Mouse (Mus musculus): ENCODE measurements around the gene Adprh. TPM values are rescaled to one million over a fixed set of nuclear protein-coding genes. Genes with fewer than 3 reads are reported as not detected.
"Not testable (repeated sequence)": the region's sequence is repeated elsewhere in the genome, so short reads cannot be mapped to it uniquely, and the experiment has no call there.

The Adprh gene
- polyA plus RNA-seq, 1 experiment from 2014 or later, result 81.1 TPM

DNA sequence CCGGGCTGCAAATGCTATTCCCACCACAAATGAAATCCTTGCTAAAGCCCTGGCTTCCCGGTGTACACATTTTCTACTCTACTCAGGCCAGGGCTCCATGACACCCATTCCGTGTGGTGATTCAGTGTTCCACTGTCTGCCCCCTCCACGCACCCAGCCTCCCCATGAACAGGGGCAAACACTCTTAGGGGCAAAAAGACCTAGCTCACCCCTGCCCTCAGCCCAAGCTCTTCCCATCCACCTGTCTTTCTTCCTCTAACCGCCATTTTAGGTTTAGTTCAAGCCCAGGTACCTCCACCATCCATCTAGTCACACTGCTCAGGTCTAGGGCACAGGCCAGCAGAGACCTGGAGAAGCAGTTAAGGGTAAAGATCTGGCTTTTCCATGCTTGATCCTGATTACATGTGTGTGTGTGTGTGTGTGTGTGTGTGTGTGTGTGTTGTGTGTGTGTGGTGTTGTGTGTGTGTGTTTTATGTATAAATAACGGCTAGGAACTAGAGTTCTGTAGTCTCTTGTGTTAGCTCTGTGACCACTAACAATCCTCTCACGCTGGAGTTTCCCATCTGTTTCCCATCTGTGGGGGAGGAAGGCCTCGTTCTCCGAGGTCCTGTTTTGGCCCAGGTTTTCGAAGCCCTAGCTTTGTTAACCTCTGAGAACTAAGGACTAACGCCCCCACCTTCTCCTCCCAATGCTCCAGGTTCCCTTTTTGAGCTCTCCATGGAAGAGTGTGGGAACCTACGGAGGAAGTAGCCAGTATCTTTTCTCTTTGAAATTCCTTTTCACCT is 890 bp downstream of the Adprh start:
- 41% methylated on average over 12 of the region's 12 CpGs for WGBS
- Histone ChIP-seq H3K4me1 (replicated peaks) (peaks cover 12% of the 10 kb centered on the region), H3K4me3 (peak overlapping the region; percentile 89), H3K9me3 (replicated peaks) (no peaks in the 10 kb centered on the region), H3K9ac (peak overlapping the region; percentile 98), H3K27me3 (no peaks in the 10 kb centered on the region), H3K36me3 (peaks cover 29% of the 10 kb centered on the region), H3K4me2 (peak overlapping the region; percentile 66), H3K27ac (peak overlapping the region; percentile 96)
- no peak for ATAC-seq (replicated peaks; ENCODE audit: insufficient number of reproducible peaks, insufficient read depth, low FRiP score, low read depth)

DNA sequence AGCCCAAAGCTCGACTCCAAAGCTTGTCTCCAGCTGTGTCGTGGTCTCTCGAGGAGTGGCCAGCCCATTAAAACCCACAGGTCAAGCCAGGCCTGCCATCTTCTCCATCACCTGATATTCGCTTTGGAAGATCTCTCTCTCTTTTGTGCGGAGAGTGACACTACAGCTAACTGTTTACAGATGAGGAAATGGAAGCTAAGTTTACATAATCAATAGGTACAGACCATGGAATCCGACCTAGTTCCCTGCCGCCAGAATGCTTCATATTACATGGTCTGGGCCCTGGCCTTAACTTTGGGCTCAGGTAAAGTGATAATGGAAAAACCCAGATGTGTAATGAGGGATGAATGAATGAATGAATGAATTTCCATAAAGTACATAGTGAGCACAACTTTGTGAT is 1.8 kb downstream of the Adprh start:
- Histone ChIP-seq H3K9ac (no peak overlapping the region), H3K27me3 (no peaks in the 10 kb centered on the region), H3K4me3 (no peak overlapping the region), H3K9me3 (replicated peaks) (no peaks in the 10 kb centered on the region), H3K27ac (no peak overlapping the region), H3K4me1 (replicated peaks) (peaks cover 12% of the 10 kb centered on the region), H3K4me2 (no peak overlapping the region), H3K36me3 (peaks cover 38% of the 10 kb centered on the region)
- WGBS, result 88% methylated on average over 7 of the region's 7 CpGs
- no peak for ATAC-seq (replicated peaks; ENCODE audit: insufficient number of reproducible peaks, insufficient read depth, low FRiP score, low read depth)

DNA sequence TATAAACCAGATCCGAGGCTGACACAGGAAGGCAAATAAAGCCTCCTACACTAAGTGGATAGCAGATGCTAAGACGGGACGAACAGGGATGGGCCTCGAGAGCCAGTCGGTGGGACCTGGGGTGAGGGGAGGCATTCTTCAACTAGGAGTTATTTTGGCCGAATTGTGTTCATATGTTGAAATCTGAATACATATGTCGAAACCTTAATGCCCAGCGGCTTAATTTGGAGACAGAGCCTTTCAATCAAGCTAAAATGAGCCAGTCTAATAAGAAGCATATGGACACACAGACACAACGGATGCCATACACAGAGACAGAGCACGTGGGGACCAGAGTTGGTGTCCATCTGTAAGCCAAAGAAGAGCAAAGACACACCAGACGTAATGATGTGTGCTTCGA is 4.0 kb downstream of the Adprh start:
- no peak overlapping the region for H3K4me2 ChIP-seq
- no peaks in the 10 kb centered on the region for H3K27me3 ChIP-seq
- H3K9ac ChIP-seq, result no peak overlapping the region
- H3K27ac ChIP-seq, result no peak overlapping the region
- WGBS, result 92% methylated on average over 12 of the region's 12 CpGs
- no peak for ATAC-seq (replicated peaks; ENCODE audit: insufficient number of reproducible peaks, insufficient read depth, low FRiP score, low read depth)
- H3K4me1 ChIP-seq (replicated peaks), result peaks cover 12% of the 10 kb centered on the region
- H3K9me3 ChIP-seq (replicated peaks), result no peaks in the 10 kb centered on the region
- peaks cover 56% of the 10 kb centered on the region for H3K36me3 ChIP-seq
- no peak overlapping the region for H3K4me3 ChIP-seq

DNA sequence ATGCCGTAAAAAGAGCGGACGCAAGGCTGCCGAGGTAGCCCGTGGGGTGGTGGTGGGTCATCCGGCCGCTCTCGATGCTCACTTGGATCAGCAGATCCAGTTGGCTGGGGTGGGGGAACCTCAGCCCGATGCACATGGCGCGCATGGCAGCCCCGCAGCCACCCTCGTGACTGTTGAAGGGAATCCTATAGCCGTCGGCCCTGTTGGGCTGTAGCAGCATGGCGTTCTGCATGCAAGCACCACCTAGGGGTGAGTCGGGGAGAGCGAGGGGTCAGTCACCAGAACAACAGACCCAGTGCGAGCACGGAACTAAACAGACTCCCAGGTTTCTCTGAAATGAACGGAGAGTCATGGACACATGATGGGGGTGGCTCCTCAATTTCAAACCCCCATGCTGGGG is 5.1 kb downstream of the Adprh start:
- Histone ChIP-seq H3K9ac (no peak overlapping the region), H3K4me2 (no peak overlapping the region), H3K4me3 (no peak overlapping the region), H3K9me3 (replicated peaks) (no peaks in the 10 kb centered on the region), H3K4me1 (replicated peaks) (peaks cover 9% of the 10 kb centered on the region), H3K36me3 (peaks cover 56% of the 10 kb centered on the region), H3K27me3 (no peaks in the 10 kb centered on the region), H3K27ac (no peak overlapping the region)
- WGBS, result 84% methylated on average over 21 of the region's 21 CpGs
- ATAC-seq (replicated peaks; ENCODE audit: insufficient number of reproducible peaks, insufficient read depth, low FRiP score, low read depth), result no peak

DNA sequence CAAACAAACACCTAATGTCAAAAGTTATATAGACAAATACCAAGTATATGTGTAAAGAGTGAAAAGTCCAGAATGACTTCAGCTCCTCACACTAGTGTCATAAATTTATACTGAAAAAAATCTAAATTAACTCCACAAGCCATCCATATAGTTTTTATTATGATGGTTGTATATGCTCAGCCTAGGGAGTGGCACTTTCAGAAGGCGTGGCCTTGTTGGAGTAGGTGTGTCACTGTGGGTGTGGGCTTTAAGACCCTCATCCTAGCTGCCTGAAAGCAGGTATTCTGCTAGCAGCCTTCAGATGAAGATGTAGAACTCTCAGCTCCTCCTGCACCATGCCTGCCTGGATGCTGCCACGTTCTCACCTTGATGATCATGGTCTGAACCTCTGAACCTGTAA is 6.4 kb downstream of the Adprh start:
- H3K27ac ChIP-seq; H3K4me3 ChIP-seq; H3K9me3 ChIP-seq (replicated peaks); H3K4me1 ChIP-seq (replicated peaks); H3K27me3 ChIP-seq; H3K9ac ChIP-seq; H3K4me2 ChIP-seq; ATAC-seq (replicated peaks; ENCODE audit: insufficient number of reproducible peaks, insufficient read depth, low FRiP score, low read depth): not testable (repeated sequence)
- peaks cover 56% of the 10 kb centered on the region for H3K36me3 ChIP-seq
- 94% methylated on average over 2 of the region's 2 CpGs for WGBS

DNA sequence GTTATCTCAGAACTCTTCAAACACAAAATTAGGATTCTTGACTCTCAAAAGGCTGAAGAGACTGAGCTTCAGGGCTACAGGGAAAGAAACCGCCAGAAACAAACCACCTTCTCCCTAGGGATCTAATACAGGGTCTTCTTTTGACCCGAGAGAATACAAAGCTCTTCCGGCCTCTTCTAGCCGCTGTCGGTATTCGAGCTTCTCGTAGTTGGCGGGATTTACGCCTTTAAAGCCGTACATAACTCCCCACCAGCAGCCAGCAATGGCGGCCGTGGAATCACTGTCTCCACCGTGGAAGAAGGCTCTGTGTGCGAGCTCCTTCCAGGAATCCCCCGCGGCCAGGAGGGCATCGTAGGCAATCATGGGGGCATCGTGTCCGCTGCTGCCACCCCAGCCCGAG is 6.9 kb downstream of the Adprh start:
- no peak overlapping the region for H3K4me3 ChIP-seq
- no peak overlapping the region for H3K4me2 ChIP-seq
- H3K9me3 ChIP-seq (replicated peaks), result no peaks in the 10 kb centered on the region
- no peaks in the 10 kb centered on the region for H3K27me3 ChIP-seq
- ATAC-seq (replicated peaks; ENCODE audit: insufficient number of reproducible peaks, insufficient read depth, low FRiP score, low read depth), result no peak
- peaks cover 56% of the 10 kb centered on the region for H3K36me3 ChIP-seq
- H3K27ac ChIP-seq, result no peak overlapping the region
- no peak overlapping the region for H3K9ac ChIP-seq
- no peaks in the 10 kb centered on the region for H3K4me1 ChIP-seq (replicated peaks)
- WGBS, result 93% methylated on average over 20 of the region's 20 CpGs

DNA sequence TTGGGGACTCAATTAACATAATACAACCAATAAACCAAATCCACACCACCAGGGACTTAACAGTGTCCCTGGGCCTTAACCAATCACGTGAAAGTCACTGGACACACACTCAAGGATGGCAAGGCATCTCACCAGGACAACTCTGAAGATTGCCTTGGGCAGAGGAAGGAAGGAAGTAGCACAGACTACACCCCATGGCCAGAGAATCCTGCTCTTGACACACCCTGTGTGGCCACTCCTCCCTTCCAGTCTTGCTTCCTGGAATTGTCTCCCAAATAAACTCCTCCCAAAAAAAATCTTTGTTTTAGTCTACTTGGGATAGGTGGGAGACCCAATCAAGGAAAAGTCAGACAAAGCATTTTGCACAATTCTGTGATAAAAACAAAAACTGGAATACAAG is 7.5 kb downstream of the Adprh start:
- Histone ChIP-seq H3K27ac (no peak overlapping the region), H3K27me3 (no peaks in the 10 kb centered on the region), H3K4me2 (no peak overlapping the region), H3K4me1 (replicated peaks) (no peaks in the 10 kb centered on the region), H3K36me3 (peaks cover 53% of the 10 kb centered on the region), H3K9me3 (replicated peaks) (no peaks in the 10 kb centered on the region), H3K9ac (no peak overlapping the region), H3K4me3 (no peak overlapping the region)
- ATAC-seq (replicated peaks; ENCODE audit: insufficient number of reproducible peaks, insufficient read depth, low FRiP score, low read depth), result no peak
- 91% methylated on average over 1 of the region's 1 CpGs for WGBS

DNA sequence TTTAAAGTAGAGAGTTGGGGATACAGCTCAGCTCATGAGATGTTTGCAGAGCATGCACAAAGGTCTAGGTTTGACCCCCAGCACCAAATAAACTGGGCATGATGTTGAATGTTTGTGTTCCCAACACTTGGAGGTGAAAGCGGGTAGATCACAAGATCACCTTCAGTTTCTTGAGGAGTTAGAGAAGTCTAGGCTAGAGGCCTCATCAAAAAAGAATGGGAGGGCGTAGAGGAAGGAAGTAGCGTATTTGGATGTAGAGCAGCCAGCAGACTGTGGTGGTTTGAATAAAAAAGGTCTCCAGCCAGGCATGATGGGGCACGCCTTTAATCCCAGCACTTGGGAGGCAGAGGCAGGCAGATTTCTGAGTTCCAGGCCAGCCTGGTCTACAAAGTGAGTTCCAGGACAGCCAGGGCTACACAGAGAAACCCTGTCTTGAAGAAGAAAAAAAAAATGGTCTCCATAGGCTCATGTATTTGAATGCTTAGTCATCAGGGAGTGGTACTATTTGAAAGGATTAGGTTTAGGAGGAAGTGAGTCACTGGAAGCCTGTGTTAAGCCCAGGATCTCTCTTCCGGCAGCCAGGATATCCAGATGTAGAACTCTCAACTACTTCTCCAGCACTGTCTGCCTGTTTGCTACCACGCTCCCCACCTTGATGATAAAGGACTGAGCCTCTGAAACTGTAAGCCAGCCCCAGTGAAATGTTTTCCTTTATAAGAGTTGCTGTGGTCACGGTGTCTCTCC is 8.6 kb downstream of the Adprh start:
- no peak overlapping the region for H3K27ac ChIP-seq
- no peak overlapping the region for H3K9ac ChIP-seq
- peaks cover 47% of the 10 kb centered on the region for H3K36me3 ChIP-seq
- H3K4me1 ChIP-seq (replicated peaks), result no peaks in the 10 kb centered on the region
- H3K4me2 ChIP-seq, result no peak overlapping the region
- no peak for ATAC-seq (replicated peaks; ENCODE audit: insufficient number of reproducible peaks, insufficient read depth, low FRiP score, low read depth)
- H3K27me3 ChIP-seq, result no peaks in the 10 kb centered on the region
- H3K9me3 ChIP-seq (replicated peaks), result no peaks in the 10 kb centered on the region
- H3K4me3 ChIP-seq, result no peak overlapping the region
- 94% methylated on average over 7 of the region's 7 CpGs for WGBS

DNA sequence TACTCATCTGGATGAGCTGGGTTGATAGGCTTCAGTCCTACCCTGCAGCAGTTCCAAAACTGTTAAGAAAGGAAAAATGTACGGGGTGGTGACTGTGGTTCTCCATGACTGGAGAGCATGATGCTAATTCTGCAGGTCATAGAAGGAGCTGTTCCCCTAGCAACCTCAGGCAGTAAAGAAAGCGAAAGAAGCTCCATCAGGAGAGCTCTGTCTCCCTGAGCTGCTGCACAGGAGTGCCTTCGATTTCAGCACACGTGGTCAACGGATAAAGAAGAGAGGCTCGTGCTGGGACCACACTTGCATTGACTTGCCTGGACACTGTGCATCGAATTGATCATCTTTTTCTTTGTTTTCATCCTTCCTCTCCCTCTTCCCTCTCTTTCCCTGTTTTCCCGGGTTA is 10.3 kb downstream of the Adprh start:
- H3K36me3 ChIP-seq, result peaks cover 33% of the 10 kb centered on the region
- no peaks in the 10 kb centered on the region for H3K4me1 ChIP-seq (replicated peaks)
- no peak overlapping the region for H3K27ac ChIP-seq
- no peaks in the 10 kb centered on the region for H3K27me3 ChIP-seq
- 78% methylated on average over 8 of the region's 8 CpGs for WGBS
- ATAC-seq (replicated peaks; ENCODE audit: insufficient number of reproducible peaks, insufficient read depth, low FRiP score, low read depth), result no peak
- H3K9me3 ChIP-seq (replicated peaks), result no peaks in the 10 kb centered on the region
- H3K4me3 ChIP-seq, result no peak overlapping the region
- no peak overlapping the region for H3K9ac ChIP-seq
- no peak overlapping the region for H3K4me2 ChIP-seq

DNA sequence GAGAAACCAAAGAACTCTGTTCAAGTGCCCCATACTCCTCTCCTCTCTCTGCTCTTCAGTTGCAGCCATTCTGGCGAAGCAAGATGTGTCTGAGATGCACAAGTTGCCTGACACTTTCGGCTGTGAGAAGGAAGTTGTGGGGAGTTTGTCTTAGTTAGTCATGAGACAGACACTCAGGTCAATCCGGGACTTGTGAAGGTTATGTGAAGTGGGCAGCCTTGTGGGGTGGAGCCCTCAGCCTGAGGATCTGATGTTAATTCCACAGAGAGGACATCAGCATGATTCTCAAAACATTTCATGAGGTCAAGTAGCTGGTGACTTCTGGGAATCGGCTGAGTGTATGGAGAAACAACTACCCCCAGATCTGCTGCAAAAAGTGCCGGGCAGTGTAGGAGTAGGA is 10.9 kb downstream of the Adprh start:
- ATAC-seq (replicated peaks; ENCODE audit: insufficient number of reproducible peaks, insufficient read depth, low FRiP score, low read depth), result no peak
- WGBS, result 77% methylated on average over 5 of the region's 5 CpGs

DNA sequence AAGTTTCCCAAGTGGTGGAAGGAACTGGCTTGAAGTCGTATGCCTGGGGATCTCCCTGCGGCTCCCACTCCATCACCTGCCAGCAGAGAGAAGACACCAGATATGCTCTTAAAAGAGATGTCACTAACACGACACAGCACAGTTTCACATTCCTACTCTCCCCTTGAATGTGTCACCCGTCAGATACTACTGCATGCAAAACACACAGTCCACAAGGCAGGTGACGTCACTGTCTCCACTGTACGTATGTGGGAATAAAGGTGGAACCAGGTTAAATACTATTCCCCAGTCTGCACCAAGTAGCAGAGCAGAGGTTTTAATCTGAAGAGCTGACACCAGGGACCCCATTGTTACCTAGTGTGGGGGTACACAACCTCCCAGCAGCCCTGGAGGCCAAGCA is 12.1 kb downstream of the Adprh start:
- no peak for ATAC-seq (replicated peaks; ENCODE audit: insufficient number of reproducible peaks, insufficient read depth, low FRiP score, low read depth)
- Histone ChIP-seq H3K4me3 (no peak overlapping the region), H3K9me3 (replicated peaks) (no peaks in the 10 kb centered on the region), H3K4me1 (replicated peaks) (no peaks in the 10 kb centered on the region), H3K27me3 (no peaks in the 10 kb centered on the region), H3K27ac (no peak overlapping the region), H3K9ac (no peak overlapping the region), H3K4me2 (no peak overlapping the region), H3K36me3 (peaks cover 15% of the 10 kb centered on the region)
- 54% methylated on average over 6 of the region's 6 CpGs for WGBS

More for the DNA sequence above, 10.9 kb downstream of the Adprh start:
- H3K36me3 ChIP-seq, result peaks cover 27% of the 10 kb centered on the region
- no peaks in the 10 kb centered on the region for H3K4me1 ChIP-seq (replicated peaks)
- no peak overlapping the region for H3K27ac ChIP-seq
- no peaks in the 10 kb centered on the region for H3K9me3 ChIP-seq (replicated peaks)
- H3K4me3 ChIP-seq, result no peak overlapping the region
- no peaks in the 10 kb centered on the region for H3K27me3 ChIP-seq
- no peak overlapping the region for H3K9ac ChIP-seq
- H3K4me2 ChIP-seq, result no peak overlapping the region

DNA sequence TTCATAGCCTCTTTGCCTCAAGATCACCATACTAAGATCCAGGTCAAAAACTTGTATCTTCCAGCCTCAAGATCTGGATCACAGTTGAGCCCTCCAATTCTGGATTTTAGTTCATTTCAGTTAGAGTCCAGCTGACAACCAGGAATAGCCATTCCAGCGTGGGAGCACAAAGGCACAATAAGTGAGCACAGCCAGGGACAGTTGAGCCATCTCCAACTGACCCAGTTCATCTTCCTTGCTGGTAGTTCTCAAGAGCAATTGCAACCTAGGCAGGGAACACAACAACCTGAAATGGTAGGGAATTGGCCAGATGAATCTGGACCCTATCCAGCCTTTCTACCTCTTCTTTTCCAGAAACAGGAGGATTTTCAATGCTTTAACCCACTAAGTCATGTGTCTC is 13.3 kb downstream of the Adprh start:
- H3K27me3 ChIP-seq, result no peaks in the 10 kb centered on the region
- H3K4me1 ChIP-seq (replicated peaks), result no peaks in the 10 kb centered on the region
- no peak overlapping the region for H3K27ac ChIP-seq
- ATAC-seq (replicated peaks; ENCODE audit: insufficient number of reproducible peaks, insufficient read depth, low FRiP score, low read depth), result no peak
- H3K4me3 ChIP-seq, result no peak overlapping the region
- H3K9ac ChIP-seq, result no peak overlapping the region
- peaks cover 3% of the 10 kb centered on the region; the same call in 1 of the 2 replicates for H3K36me3 ChIP-seq
- WGBS, result 73% methylated on average over 1 of the region's 1 CpGs
- H3K9me3 ChIP-seq (replicated peaks), result no peaks in the 10 kb centered on the region
- H3K4me2 ChIP-seq, result no peak overlapping the region
